Mouse (Mus musculus) right cerebral cortex, postnatal 14 days (tissue): ENCODE data around the gene B230217C12Rik.

ENCODE experiments used
- DNase-seq: peaks from one replicate; pipeline ENCODE4 v3.0.0; 2022

The B230217C12Rik gene

GRCm38 (mm10) chr11:97874396-97874795, 33.8 kb downstream of the B230217C12Rik start:
- no peak for DNase-seq

- no peak for DNase-seq
Observed at GRCm38 (mm10) chr11:97877341-97877740, 36.8 kb downstream of the B230217C12Rik start.

- DNase-seq, result no peak
Observed at GRCm38 (mm10) chr11:97880362-97880761, 39.8 kb downstream of the B230217C12Rik start.

GRCm38 (mm10) chr11:97883542-97883917, 43.0 kb downstream of the B230217C12Rik start:
- DNase-seq, result peak; percentile 63

- peak; percentile 94 for DNase-seq
Observed at GRCm38 (mm10) chr11:97883918-97884600, 43.5 kb downstream of the B230217C12Rik start, which contains the start of gene Fbxo47. Gene Fbxo47 (minus strand): TSS chr11:97884154.

GRCm38 (mm10) chr11:97884601-97885185, 44.1 kb downstream of the B230217C12Rik start:
- no peak for DNase-seq

- DNase-seq, result no peak
Observed at GRCm38 (mm10) chr11:97885296-97885915, 44.8 kb downstream of the B230217C12Rik start.

- no peak for DNase-seq
Observed at GRCm38 (mm10) chr11:97891821-97892220, 51.2 kb downstream of the B230217C12Rik start.
